Mouse (Mus musculus) lung, postnatal 0 days (tissue): ENCODE measurements around the gene Pde3a. TPM values are rescaled to one million over a fixed set of nuclear protein-coding genes. Genes with fewer than 3 reads are reported as not detected.

ENCODE experiments used
- ATAC-seq: fragments of 200-750 bp; cut with Nextera tagmentation; 2 replicates; pipeline ENCODE4 v1.8.0; 2017; ENCODE audit warnings: moderate library complexity
- DNase-seq: peaks from one replicate; pipeline ENCODE4 v3.0.0-alpha.2; 2016; ENCODE audit warnings: low spot score
- H3K27ac ChIP-seq: fragments of 300-500 bp; sonication (generic); 2 replicates; pipeline ENCODE4 v1.5.1; 2014; ENCODE audit warnings: antibody characterized with exemption, mild to moderate bottlenecking, low read length, mixed read lengths
- H3K27me3 ChIP-seq: fragments of 300-500 bp; sonication (generic); replicated peaks from 2 replicates; pipeline ENCODE4 v1.6.1; 2014; ENCODE audit warnings: low read length, mixed read lengths; ENCODE audit not compliant: insufficient read depth
- H3K36me3 ChIP-seq: fragments of 300-500 bp; sonication (generic); 2 replicates; pipeline ENCODE4 v1.6.1; 2014; ENCODE audit warnings: low read length, mixed read lengths; ENCODE audit not compliant: insufficient read depth
- H3K4me1 ChIP-seq: fragments of 300-500 bp; sonication (generic); 2 replicates; pipeline ENCODE4 v1.6.1; 2014; ENCODE audit warnings: antibody characterized with exemption, low read depth, low read length, mixed read lengths; ENCODE audit not compliant: insufficient read depth
- H3K4me2 ChIP-seq: fragments of 300-500 bp; sonication (generic); replicated peaks from 2 replicates; pipeline ENCODE4 v1.6.1; 2014; ENCODE audit warnings: low read depth, mild to moderate bottlenecking, low read length, moderate library complexity, mixed read lengths
- H3K4me3 ChIP-seq: fragments of 300-500 bp; sonication (generic); 2 replicates; pipeline ENCODE4 v1.5.1; 2014; ENCODE audit warnings: low read depth, low read length
- H3K9ac ChIP-seq: fragments of 300-500 bp; sonication (generic); replicated peaks from 2 replicates; pipeline ENCODE4 v1.6.1; 2014; ENCODE audit warnings: low read depth, mild to moderate bottlenecking
- H3K9me3 ChIP-seq: fragments of 300-500 bp; sonication (generic); 2 replicates; pipeline ENCODE4 v1.6.1; 2016; ENCODE audit warnings: low read length, mixed read lengths
- CTCF ChIP-seq: IDR thresholded peaks from 2 replicates; pipeline ENCODE4 v1.5.1; 2016; ENCODE audit warnings: antibody characterized with exemption, mild to moderate bottlenecking
- EP300 ChIP-seq: IDR thresholded peaks from 2 replicates; pipeline ENCODE4 v1.6.1; 2016; ENCODE audit warnings: antibody characterized with exemption, mild to moderate bottlenecking, control low read depth
- WGBS: fragments of 180-500 bp; shearing (Covaris S2); extraction: QIAGEN DNeasy Blood & Tissue Kit; methylation state at CpG from one replicate; pipeline ENCODE4 v1.1.7; 2014; 5-methylcytosine and 5-hydroxymethylcytosine counted together
- polyA plus RNA-seq: library from polyadenylated mRNA; unstranded; fragments of >200 nt; fragmentation: Nextera tagmentation; extraction: Ambion mirVana; gene quantifications from 2 replicates; pipeline ENCODE4 v1.2.1, GENCODE M21; 2015

The Pde3a gene
- 10.1 and 12.1 TPM in 2 replicates for polyA plus RNA-seq

DNA sequence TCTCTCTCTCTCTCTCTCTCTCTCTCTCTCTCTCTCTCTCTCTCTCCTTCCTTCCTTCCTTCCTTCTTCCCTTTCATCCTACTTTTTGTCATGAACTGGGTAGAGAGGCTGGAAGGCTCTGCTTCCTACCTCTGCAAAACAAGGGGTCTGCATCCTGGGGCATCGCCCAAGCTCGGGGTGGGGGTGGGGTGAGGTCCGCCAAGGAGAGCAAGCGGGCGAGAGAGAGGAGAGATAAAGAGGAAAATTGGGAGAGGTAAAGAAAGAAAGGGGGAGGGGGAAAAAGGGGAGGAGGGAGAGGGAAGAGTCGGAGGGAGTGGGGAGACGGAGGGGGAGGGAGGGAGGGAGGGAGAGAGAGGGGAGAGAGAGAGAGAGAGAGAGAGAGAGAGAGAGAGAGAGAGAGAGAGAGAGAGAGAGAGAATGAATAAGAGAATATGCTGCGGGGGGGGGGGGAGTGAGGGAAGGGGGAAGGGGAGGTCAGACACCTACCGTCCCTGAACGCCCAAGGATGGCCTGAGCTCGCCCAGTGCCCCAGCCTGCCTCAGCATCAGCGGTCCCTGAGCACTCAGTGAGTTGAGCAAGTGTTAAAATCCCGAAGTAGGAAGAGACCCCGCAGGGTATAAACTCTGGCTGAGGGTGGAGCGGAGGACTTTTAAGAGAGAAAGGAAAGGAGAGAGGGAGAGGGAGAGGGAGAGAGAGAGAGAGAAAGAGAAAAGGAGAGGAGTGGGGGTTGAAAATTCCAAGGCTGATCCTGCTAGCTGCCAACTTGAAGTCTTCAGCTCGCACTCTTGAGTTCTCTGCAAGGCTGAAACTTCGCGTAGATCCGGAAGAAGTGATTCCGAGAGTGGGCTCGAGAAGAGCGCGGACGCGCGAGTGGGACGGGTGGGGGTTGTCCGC is at the start of gene Pde3a:
Gene Pde3a, plus strand, starts transcription at position 579 of the 894 bp plus-strand sequence.
- H3K9me3 ChIP-seq, result no peaks in the 10 kb centered on the region
- DNase-seq, result peak; percentile 59
- H3K27ac ChIP-seq, result peak within 1 kb of the TSS; percentile 64
- TF ChIP-seq CTCF (no peak), EP300 (no peak)
- peak within 1 kb of the TSS; percentile 68 for H3K4me2 ChIP-seq
- no peaks in the 10 kb centered on the region for H3K36me3 ChIP-seq
- 1% methylated on average over 26 of the region's 28 CpGs for WGBS
- ATAC-seq, result peak; percentile 37
- H3K9ac ChIP-seq, result peak within 1 kb of the TSS; percentile 63
- peak within 1 kb of the TSS; percentile 72 for H3K4me3 ChIP-seq
- H3K4me1 ChIP-seq, result no peaks in the 10 kb centered on the region; the same call in 1 of the 2 replicates
- peaks cover 7% of the 10 kb centered on the region; the same call in 1 of the 2 replicates for H3K27me3 ChIP-seq

DNA sequence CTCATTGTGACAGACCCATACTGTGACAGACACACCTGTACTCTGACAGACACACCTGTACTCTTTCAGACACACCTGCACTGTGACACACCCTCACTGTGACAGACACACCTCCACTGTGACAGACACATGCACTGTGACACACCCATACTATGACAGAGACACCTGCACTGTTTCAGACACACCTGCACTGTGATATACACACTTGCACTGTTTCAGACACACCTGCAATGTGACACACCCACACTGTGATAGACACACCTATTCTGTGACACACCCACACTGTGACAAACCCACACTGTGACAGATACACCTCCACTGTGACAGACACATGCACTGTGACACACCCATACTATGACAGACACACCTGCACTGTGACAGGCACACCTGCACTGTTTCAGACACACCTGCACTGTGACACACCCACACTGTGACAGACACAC is 48.9 kb upstream of the Pde3a start:
- DNase-seq (no peak), ATAC-seq (no peak)
- Histone ChIP-seq H3K4me1 (no peaks in the 10 kb centered on the region), H3K4me3 (no peak overlapping the region), H3K9ac (no peak overlapping the region), H3K4me2 (no peak overlapping the region), H3K9me3 (no peaks in the 10 kb centered on the region), H3K36me3 (no peaks in the 10 kb centered on the region), H3K27me3 (no peaks in the 10 kb centered on the region), H3K27ac (no peak overlapping the region)
- TF ChIP-seq EP300 (no peak), CTCF (no peak)

DNA sequence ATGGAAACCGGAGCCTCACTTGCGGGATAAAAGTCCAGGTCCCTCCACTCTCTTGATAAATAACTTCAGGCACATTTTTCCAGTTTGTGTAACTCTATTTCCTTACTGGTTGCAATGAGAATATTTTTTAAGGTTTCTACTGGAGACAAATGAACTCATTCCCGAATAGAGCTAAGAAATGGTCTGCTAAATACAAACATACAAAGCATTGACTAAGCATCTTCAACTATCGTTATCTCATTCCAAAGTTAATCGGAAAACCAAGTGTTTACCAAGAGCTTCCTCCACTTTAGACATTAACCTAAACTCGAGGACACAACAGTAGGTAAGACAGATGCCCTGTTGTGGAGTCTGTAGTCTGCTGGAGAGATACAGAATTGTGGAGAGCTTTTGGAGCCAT is 41.5 kb upstream of the Pde3a start:
- TF ChIP-seq CTCF, result no peak
- no peak for TF ChIP-seq EP300
- Histone ChIP-seq H3K9ac (no peak overlapping the region), H3K4me3 (no peak overlapping the region), H3K27ac (no peak overlapping the region), H3K36me3 (no peaks in the 10 kb centered on the region), H3K9me3 (no peaks in the 10 kb centered on the region), H3K4me1 (no peaks in the 10 kb centered on the region), H3K4me2 (no peak overlapping the region), H3K27me3 (no peaks in the 10 kb centered on the region)
- ATAC-seq (no peak), DNase-seq (no peak)
- WGBS, result 50% methylated on average over 6 of the region's 6 CpGs

DNA sequence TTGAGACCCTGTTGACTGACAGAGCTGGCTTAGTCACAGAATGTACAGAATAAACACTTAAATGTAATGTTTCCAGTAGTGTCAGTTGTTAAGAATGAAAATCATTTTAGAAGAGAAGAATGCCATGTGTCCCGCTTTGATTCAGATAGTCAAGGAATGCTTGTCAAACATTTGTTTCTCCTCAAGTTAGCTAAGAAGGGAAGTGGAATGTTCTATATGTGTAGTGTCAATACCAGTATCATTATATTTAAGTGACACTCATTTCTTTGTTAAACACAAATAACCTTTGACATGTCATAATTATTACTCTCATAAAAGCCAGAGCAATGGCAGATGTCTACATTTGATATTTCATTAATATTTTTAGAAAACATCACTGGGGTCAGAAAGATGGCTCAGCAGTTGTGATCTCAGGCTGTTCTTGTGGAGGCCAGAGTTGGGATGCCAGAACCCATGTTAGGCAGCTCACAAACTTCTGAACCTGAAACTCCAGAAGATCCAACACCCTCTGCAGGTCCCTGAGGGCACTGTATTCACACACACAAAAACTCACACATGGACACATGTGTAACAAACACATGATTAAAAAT is 40.7 kb upstream of the Pde3a start:
- WGBS, result 30% methylated on average over 1 of the region's 1 CpGs
- 0 out of 2 replicates have a peak, but pooled peaks have one; percentile 30 for ATAC-seq

DNA sequence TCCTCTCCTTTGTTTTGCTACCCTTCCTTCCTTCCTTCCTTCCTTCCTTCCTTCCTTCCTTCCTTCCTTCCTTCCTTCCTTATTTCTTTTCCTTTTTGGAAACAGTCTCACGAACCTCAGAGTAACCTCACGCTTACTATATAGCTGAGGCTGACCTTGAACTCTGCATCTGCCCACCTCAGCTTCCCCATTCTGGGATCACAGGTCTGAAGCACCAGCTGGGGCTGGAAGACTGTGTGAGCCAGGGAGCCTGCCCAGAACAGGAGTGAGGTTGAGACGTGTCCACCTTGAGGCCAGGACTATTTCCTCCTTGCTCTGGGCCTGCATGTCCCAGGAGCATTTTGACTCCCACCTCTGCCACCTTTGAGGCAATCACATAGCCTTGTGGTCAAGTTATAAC is 39.0 kb upstream of the Pde3a start:
- no peak overlapping the region for H3K9ac ChIP-seq
- no peaks in the 10 kb centered on the region for H3K27me3 ChIP-seq
- no peaks in the 10 kb centered on the region for H3K36me3 ChIP-seq
- H3K27ac ChIP-seq, result no peak overlapping the region
- 92% methylated on average over 3 of the region's 3 CpGs for WGBS
- H3K4me1 ChIP-seq, result no peaks in the 10 kb centered on the region
- ATAC-seq (no peak), DNase-seq (no peak)
- TF ChIP-seq CTCF, result no peak
- TF ChIP-seq EP300, result no peak
- no peak overlapping the region for H3K4me3 ChIP-seq
- H3K9me3 ChIP-seq, result no peaks in the 10 kb centered on the region
- H3K4me2 ChIP-seq, result no peak overlapping the region

More for the DNA sequence above, 40.7 kb upstream of the Pde3a start:
- Histone ChIP-seq H3K4me3 (no peak overlapping the region), H3K36me3 (no peaks in the 10 kb centered on the region), H3K27ac (no peak overlapping the region), H3K9me3 (no peaks in the 10 kb centered on the region), H3K4me1 (no peaks in the 10 kb centered on the region), H3K27me3 (no peaks in the 10 kb centered on the region), H3K4me2 (no peak overlapping the region), H3K9ac (no peak overlapping the region)
- no peak for TF ChIP-seq EP300
- TF ChIP-seq CTCF, result 0 out of 2 replicates have a peak, but pooled peaks have one; percentile 6
- DNase-seq, result peak; percentile 36

DNA sequence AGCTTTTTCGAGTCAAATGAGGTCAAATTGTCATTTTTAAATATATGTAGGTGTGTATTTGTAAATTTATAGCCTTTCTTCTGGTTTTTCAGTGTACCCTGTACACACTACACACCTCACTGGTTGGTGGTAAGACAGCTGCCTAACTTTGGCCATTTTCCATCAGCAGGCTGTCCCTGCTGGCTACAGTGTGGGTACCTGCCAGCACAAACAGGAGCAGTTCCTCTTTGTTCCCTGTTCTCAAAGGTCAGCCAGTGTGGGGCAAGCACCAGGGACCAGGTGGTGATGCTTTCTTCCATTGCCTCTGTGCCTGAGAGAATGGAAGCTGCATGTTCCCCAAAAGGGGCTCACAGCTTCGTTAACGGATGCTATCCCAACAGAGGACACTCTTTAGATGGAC is 28.0 kb upstream of the Pde3a start:
- no peak overlapping the region for H3K4me2 ChIP-seq
- H3K9ac ChIP-seq, result no peak overlapping the region
- ATAC-seq (no peak), DNase-seq (no peak)
- WGBS, result 50% methylated on average over 3 of the region's 3 CpGs
- H3K27ac ChIP-seq, result no peak overlapping the region
- H3K4me1 ChIP-seq, result no peaks in the 10 kb centered on the region
- H3K36me3 ChIP-seq, result no peaks in the 10 kb centered on the region
- TF ChIP-seq EP300, result no peak
- no peak for TF ChIP-seq CTCF
- H3K9me3 ChIP-seq, result no peaks in the 10 kb centered on the region
- H3K4me3 ChIP-seq, result no peak overlapping the region
- H3K27me3 ChIP-seq, result no peaks in the 10 kb centered on the region
